Mouse (Mus musculus) forebrain, embryonic 10.5 days (tissue): ENCODE measurements at regions not wholly inside any gene's neighbourhood (a gene's known extent, or its start where the extent isn't known, plus 50 kb on each side); places are given as distances from the start of the nearest gene placed in this dataset.

Experiments used
- DNase-seq: peaks from one replicate; pipeline ENCODE4 v3.0.0-alpha.2; 2017; ENCODE audit warnings: low spot score; ENCODE audit errors: extremely low spot score
- H3K27ac ChIP-seq: fragments of 300-500 bp; sonication (generic); 2 replicates; pipeline ENCODE4 v1.5.1; 2016; ENCODE audit warnings: mild to moderate bottlenecking
- H3K27me3 ChIP-seq: fragments of 300-500 bp; sonication (generic); 2 replicates; pipeline ENCODE4 v1.6.1; 2016; ENCODE audit warnings: mild to moderate bottlenecking; ENCODE audit not compliant: poor library complexity, severe bottlenecking
- H3K36me3 ChIP-seq: fragments of 300-500 bp; sonication (generic); replicated peaks from 2 replicates; pipeline ENCODE4 v1.6.1; 2016; ENCODE audit warnings: mild to moderate bottlenecking, moderate library complexity
- H3K4me1 ChIP-seq: fragments of 300-500 bp; sonication (generic); 2 replicates; pipeline ENCODE4 v1.6.1; 2016
- H3K4me3 ChIP-seq: fragments of 300-500 bp; sonication (generic); 2 replicates; pipeline ENCODE4 v1.5.1; 2016; ENCODE audit warnings: mild to moderate bottlenecking, moderate library complexity
- H3K9me3 ChIP-seq: fragments of 300-500 bp; sonication (generic); 2 replicates; pipeline ENCODE4 v1.6.1; 2016; ENCODE audit warnings: mild to moderate bottlenecking, moderate library complexity
- WGBS: fragments of 180-500 bp; shearing (Covaris S2); methylation state at CpG from one replicate; pipeline ENCODE4 v1.1.7; 2016; 5-methylcytosine and 5-hydroxymethylcytosine counted together

GRCm38 (mm10) chr2:133614672-133615071 is 62.7 kb downstream of the Bmp2 start:
- Histone ChIP-seq H3K4me1 (no peaks in the 10 kb centered on the region), H3K4me3 (no peak overlapping the region), H3K27me3 (no peaks in the 10 kb centered on the region), H3K27ac (no peak overlapping the region), H3K9me3 (no peaks in the 10 kb centered on the region), H3K36me3 (no peaks in the 10 kb centered on the region)
- 23% methylated on average over 4 of the region's 4 CpGs for WGBS
- DNase-seq: peak; percentile 54

DNA sequence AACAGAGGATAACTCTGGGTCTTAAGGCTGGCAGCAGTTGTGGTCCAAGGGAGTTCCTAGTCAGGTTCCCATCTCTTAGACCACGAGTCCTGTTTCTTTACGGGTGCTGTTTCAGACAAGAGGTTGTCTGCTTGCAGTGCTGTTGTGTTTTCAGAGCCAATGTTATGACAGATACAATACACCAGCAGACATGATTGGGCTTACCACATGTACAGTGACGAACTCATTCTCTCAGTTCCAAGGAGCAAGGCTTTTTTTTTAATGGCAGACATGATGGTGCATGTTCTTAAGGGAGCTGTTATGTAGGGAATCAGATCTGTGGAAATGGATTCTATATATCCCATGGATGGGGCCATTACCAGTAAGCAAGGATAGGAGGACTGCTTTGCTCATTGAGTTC is 63.3 kb downstream of the Bmp2 start:
- no peaks in the 10 kb centered on the region for H3K27me3 ChIP-seq
- no peaks in the 10 kb centered on the region for H3K36me3 ChIP-seq
- no peak overlapping the region for H3K4me3 ChIP-seq
- no peak overlapping the region for H3K27ac ChIP-seq
- DNase-seq: no peak
- no peaks in the 10 kb centered on the region for H3K9me3 ChIP-seq
- no peaks in the 10 kb centered on the region for H3K4me1 ChIP-seq
- WGBS: 88% methylated on average over 3 of the region's 3 CpGs

- no peak overlapping the region for H3K27ac ChIP-seq
- H3K9me3 ChIP-seq: no peaks in the 10 kb centered on the region
- DNase-seq: no peak
- no peaks in the 10 kb centered on the region for H3K27me3 ChIP-seq
- no peak overlapping the region for H3K4me3 ChIP-seq
- no peaks in the 10 kb centered on the region for H3K4me1 ChIP-seq
- no peaks in the 10 kb centered on the region for H3K36me3 ChIP-seq
- 92% methylated on average over 3 of the region's 3 CpGs for WGBS
These were observed 65.4 kb downstream of the Bmp2 start for GRCm38 (mm10) chr2:133617317-133617835.

GRCm38 (mm10) chr2:133622523-133622922 is 70.6 kb downstream of the Bmp2 start:
- Histone ChIP-seq H3K4me3 (no peak overlapping the region), H3K27ac (no peak overlapping the region), H3K9me3 (no peaks in the 10 kb centered on the region), H3K36me3 (no peaks in the 10 kb centered on the region), H3K27me3 (0 out of 2 replicates have a peak, but pooled peaks cover 4% of the 10 kb centered on the region), H3K4me1 (peaks cover 9% of the 10 kb centered on the region; the same call in 1 of the 2 replicates)
- 22% methylated on average over 2 of the region's 2 CpGs for WGBS
- DNase-seq: no peak

DNA sequence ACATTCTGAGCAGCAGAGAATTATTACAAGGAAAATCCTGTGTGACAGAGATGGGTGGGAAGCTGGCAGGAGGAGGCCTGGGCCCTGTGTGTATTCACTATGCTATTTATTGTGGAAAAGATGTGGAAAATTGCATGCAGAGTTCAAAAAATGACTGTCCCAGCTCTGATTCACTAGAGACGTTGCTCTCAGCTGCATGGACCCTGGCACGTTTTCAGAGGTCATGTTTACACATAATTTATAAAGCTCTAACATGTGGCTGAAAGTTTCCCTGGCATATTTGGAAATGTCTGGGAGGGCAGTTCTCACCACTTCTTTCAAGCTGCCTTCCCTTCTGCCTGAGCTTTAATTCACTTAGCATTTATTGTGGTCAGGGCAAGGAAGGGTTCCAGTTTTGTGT is 73.6 kb downstream of the Bmp2 start:
- H3K4me1 ChIP-seq: peaks cover 12% of the 10 kb centered on the region; the same call in 1 of the 2 replicates
- H3K9me3 ChIP-seq: no peaks in the 10 kb centered on the region
- no peak overlapping the region for H3K27ac ChIP-seq
- 0 out of 2 replicates have a peak, but pooled peaks cover 4% of the 10 kb centered on the region for H3K27me3 ChIP-seq
- WGBS: 89% methylated on average over 2 of the region's 2 CpGs
- no peak overlapping the region for H3K4me3 ChIP-seq
- no peak for DNase-seq
- H3K36me3 ChIP-seq: no peaks in the 10 kb centered on the region

DNA sequence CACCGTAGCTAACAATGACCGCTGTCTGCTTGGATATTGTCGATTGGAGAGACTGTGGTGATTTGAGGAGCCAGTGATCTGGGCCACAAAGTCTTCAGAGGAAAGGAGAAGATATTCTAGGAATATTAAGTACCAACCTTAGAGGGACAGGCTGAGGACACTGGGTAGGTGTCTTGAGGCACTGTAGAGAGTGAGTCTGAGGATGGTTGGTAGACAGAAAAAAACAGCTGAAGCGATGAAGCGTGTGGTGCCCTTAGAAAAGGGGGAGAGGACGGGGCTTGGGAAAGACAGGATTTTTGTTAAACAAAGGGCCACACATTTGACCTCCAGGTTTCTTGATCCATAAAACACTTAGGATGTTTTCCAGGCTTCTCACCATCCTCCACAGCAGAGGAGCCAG is 76.9 kb downstream of the Bmp2 start:
- Histone ChIP-seq H3K27ac (no peak overlapping the region), H3K27me3 (0 out of 2 replicates have a peak, but pooled peaks cover 4% of the 10 kb centered on the region), H3K36me3 (no peaks in the 10 kb centered on the region), H3K4me3 (no peak overlapping the region), H3K9me3 (no peaks in the 10 kb centered on the region), H3K4me1 (peaks cover 6% of the 10 kb centered on the region; the same call in 1 of the 2 replicates)
- WGBS: 68% methylated on average over 6 of the region's 6 CpGs
- no peak for DNase-seq

- 23% methylated on average over 1 of the region's 1 CpGs for WGBS
These were observed 83.5 kb downstream of the Bmp2 start for GRCm38 (mm10) chr2:133635434-133635833.

GRCm38 (mm10) chr2:133649874-133650481 is 98.0 kb downstream of the Bmp2 start:
- Histone ChIP-seq H3K27ac (no peak overlapping the region), H3K27me3 (no peaks in the 10 kb centered on the region), H3K4me1 (no peaks in the 10 kb centered on the region), H3K4me3 (no peak overlapping the region), H3K36me3 (no peaks in the 10 kb centered on the region), H3K9me3 (no peaks in the 10 kb centered on the region)
- no peak for DNase-seq
- 96% methylated on average over 6 of the region's 6 CpGs for WGBS

More at GRCm38 (mm10) chr2:133635434-133635833, 83.5 kb downstream of the Bmp2 start:
- Histone ChIP-seq H3K4me3 (no peak overlapping the region), H3K9me3 (no peaks in the 10 kb centered on the region), H3K36me3 (no peaks in the 10 kb centered on the region), H3K4me1 (peaks cover 5% of the 10 kb centered on the region; the same call in 1 of the 2 replicates), H3K27me3 (no peaks in the 10 kb centered on the region), H3K27ac (no peak overlapping the region)
- DNase-seq: no peak

DNA sequence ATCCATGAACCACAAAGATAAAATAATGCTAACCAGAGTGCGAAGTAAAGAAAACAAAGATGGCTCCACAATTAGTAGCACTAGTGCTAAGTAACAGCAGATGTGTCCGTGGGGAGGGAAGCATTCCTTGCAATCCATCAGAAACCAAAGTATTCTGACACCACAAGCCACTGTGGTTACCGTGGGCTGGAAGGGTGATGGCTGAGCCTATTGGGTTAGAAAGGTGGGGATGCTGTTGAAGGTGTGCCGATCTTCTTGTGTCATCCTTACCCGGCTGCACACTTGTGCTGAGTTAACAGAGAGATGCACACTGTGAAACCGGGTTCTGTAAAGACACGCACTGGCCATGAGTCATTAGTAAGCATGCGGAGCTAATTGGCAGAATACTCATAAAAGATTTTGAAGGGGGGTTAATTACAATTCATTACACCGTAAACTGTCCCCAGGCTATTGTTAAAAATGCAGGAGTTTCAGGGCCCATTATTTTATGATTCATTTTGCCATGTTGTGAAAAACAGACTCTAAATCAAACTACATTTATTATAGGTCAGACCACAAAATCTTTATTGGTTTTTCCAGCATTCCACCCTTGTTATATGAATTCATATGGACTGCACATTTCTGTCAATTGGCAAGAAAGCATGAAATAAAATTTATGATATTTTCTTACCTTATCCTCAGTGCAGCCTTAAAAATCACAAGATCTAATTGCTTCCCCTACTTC is 114.5 kb downstream of the Bmp2 start:
- DNase-seq: no peak
- 85% methylated on average over 9 of the region's 9 CpGs for WGBS
- H3K4me3 ChIP-seq: no peak overlapping the region
- H3K9me3 ChIP-seq: no peaks in the 10 kb centered on the region
- H3K27me3 ChIP-seq: no peaks in the 10 kb centered on the region
- no peak overlapping the region for H3K27ac ChIP-seq
- H3K36me3 ChIP-seq: no peaks in the 10 kb centered on the region
- no peaks in the 10 kb centered on the region for H3K4me1 ChIP-seq

DNA sequence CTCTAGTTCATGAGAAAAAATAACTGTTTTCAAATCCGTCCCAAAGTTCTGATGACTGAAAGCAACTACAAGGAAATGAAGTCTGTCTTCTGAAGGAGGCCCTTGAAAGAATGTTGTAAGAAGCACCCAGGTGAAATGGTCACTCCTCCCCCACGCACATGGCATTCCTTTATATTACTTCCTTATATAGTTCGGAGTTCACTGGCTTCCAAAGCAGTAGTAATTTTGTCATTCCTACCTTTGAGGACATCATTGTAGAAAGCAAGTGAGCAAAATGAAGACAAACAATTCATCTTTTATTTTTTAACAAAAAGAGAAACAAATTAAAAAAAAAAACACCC is 115.1 kb downstream of the Bmp2 start:
- H3K36me3 ChIP-seq: no peaks in the 10 kb centered on the region
- no peaks in the 10 kb centered on the region for H3K9me3 ChIP-seq
- H3K27ac ChIP-seq: no peak overlapping the region
- 83% methylated on average over 3 of the region's 3 CpGs for WGBS
- H3K4me1 ChIP-seq: no peaks in the 10 kb centered on the region
- no peak overlapping the region for H3K4me3 ChIP-seq
- no peak for DNase-seq
- H3K27me3 ChIP-seq: no peaks in the 10 kb centered on the region

- no peaks in the 10 kb centered on the region for H3K9me3 ChIP-seq
- H3K4me3 ChIP-seq: no peak overlapping the region
- WGBS: 60% methylated on average over 2 of the region's 2 CpGs
- no peaks in the 10 kb centered on the region for H3K4me1 ChIP-seq
- no peak overlapping the region for H3K27ac ChIP-seq
- no peaks in the 10 kb centered on the region for H3K27me3 ChIP-seq
- DNase-seq: no peak
- H3K36me3 ChIP-seq: no peaks in the 10 kb centered on the region
These were observed 117.9 kb downstream of the Bmp2 start for GRCm38 (mm10) chr2:133669821-133670220.

DNA sequence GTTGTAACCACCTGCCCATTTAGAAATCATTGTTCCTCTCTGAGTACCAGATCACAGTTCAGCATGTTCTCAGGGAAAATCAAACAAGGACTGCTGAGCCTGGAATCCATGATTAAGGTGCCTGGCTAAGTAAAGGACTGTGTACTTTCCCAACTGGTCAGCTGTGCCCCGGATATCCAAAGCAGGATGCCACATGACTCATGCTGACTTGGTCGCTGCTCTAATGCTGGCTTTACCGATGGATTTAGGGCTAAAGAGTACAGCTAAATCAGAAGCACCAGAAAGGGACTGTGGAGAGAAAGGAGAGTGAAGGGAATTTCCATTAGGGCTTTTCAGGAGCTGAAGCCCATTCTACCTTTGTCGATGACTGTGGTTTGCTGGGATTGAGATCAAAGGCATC is 119.6 kb downstream of the Bmp2 start:
- H3K27ac ChIP-seq: no peak overlapping the region
- 88% methylated on average over 4 of the region's 4 CpGs for WGBS
- no peak for DNase-seq
- no peak overlapping the region for H3K4me3 ChIP-seq
- no peaks in the 10 kb centered on the region for H3K27me3 ChIP-seq
- no peaks in the 10 kb centered on the region for H3K4me1 ChIP-seq
- H3K9me3 ChIP-seq: no peaks in the 10 kb centered on the region
- no peaks in the 10 kb centered on the region for H3K36me3 ChIP-seq

DNA sequence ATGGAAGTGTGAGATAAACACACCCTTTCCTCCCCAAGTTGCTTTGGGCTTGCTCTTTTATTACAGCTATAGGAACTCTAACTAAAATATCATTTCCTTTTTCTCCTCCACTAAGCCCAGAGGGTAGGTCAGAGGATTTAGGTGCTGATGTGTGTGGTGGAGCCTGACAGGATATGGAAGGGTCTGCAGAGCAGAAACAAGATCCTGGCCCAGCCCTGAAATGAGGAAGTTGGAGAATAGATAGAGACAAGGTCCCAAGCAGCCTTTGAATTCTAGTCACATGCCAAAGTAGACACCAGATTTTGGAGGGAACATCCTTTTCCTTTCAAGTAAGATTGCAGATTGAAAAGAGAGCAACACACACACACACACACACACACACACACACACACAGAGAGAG is 132.4 kb downstream of the Bmp2 start:
- DNase-seq: no peak
- H3K36me3 ChIP-seq: no peaks in the 10 kb centered on the region
- H3K27me3 ChIP-seq: no peaks in the 10 kb centered on the region
- H3K4me1 ChIP-seq: no peaks in the 10 kb centered on the region
- no peak overlapping the region for H3K4me3 ChIP-seq
- H3K27ac ChIP-seq: no peak overlapping the region
- no peaks in the 10 kb centered on the region for H3K9me3 ChIP-seq
